Mouse (Mus musculus) spleen, adult 2 months (tissue): ENCODE results near the gene Hint2. TPM values are rescaled to one million over a fixed set of nuclear protein-coding genes. Genes with fewer than 3 reads are reported as not detected.

ENCODE experiments used
- DNase-seq, 2 experiments: peaks; one replicate each; pipeline versions ENCODE4 v3.0.0 to v3.0.0-alpha.2; 2012 to 2021; ENCODE audit warnings: low spot score in 2 of 2, low read depth in 1 of 2
- H3K27ac ChIP-seq: fragments of 200-500 bp; 2 replicates; pipeline ENCODE4 v1.5.1; 2012; ENCODE audit warnings: low read length, inconsistent platforms; ENCODE audit not compliant: insufficient read depth
- H3K27me3 ChIP-seq: fragments of 200-500 bp; 2 replicates; pipeline ENCODE4 v1.6.1; 2012; ENCODE audit warnings: mild to moderate bottlenecking, moderate library complexity, low read length, inconsistent platforms; ENCODE audit not compliant: control insufficient read depth, insufficient read depth
- H3K36me3 ChIP-seq: fragments of 200-500 bp; 2 replicates; pipeline ENCODE4 v1.6.1; 2012; ENCODE audit warnings: mild to moderate bottlenecking, low read length, inconsistent platforms; ENCODE audit not compliant: control insufficient read depth, insufficient read depth
- H3K4me1 ChIP-seq: fragments of 200-500 bp; 2 replicates; pipeline ENCODE4 v1.6.1; 2011; ENCODE audit warnings: inconsistent platforms; ENCODE audit not compliant: control insufficient read depth, insufficient read depth, insufficient read length
- H3K4me3 ChIP-seq: fragments of 200-500 bp; 2 replicates; pipeline ENCODE4 v1.5.1; 2011; ENCODE audit warnings: mild to moderate bottlenecking, inconsistent platforms; ENCODE audit not compliant: insufficient read depth, insufficient read length; ENCODE audit errors: extremely low read depth
- CTCF ChIP-seq: fragments of 200-500 bp; IDR thresholded peaks from 2 replicates; pipeline ENCODE4 v1.5.1; 2011; ENCODE audit warnings: mild to moderate bottlenecking, inconsistent platforms; ENCODE audit not compliant: insufficient read depth, insufficient read length, insufficient replicate concordance; ENCODE audit errors: extremely low read depth
- POLR2A ChIP-seq: fragments of 200-500 bp; IDR thresholded peaks from 2 replicates; pipeline ENCODE4 v1.6.1; 2011; ENCODE audit warnings: low read depth, low read length, inconsistent platforms
- WGBS: fragments of 180-500 bp; shearing (Covaris S2); methylation state at CpG from one replicate; pipeline ENCODE4 v1.1.7; 2018; 5-methylcytosine and 5-hydroxymethylcytosine counted together
- polyA plus RNA-seq: library from polyadenylated mRNA; depleted of rRNA; stranded (reverse); fragments of >200 nt; gene quantifications from 2 replicates; pipeline ENCODE4 v1.2.3, GENCODE M21; 2012; rRNA removed

Gene Hint2
- polyA plus RNA-seq, 1 experiment = 23.2 TPM

DNA sequence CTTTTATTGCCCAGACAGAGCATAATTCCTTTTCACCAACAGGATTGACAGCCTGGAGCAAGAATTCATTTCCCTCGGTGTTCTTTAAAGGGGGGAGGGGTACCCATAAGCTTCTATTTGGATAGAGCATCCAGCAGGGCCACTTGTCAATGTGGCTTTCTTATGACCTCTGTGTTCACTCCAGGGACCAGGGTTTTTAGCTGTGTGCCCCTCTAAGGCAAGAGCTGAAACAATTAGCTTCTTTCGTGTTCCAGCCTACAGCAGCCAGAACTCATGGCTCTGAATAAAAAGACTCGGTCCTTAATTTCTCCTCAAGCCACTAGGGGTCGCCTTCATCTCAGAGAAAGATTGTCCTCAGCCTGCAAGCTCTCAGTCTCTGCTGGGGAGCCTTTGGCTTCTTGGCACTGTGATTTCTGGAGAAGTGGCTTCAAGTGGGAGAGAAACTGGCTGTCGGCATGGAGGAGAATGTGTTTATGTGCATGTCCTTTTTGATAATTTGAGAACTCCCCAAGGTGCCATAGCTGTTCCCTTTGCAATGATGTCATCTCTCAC, 26.2 kb downstream of the Hint2 start:
- Histone ChIP-seq H3K27ac (no peak overlapping the region), H3K36me3 (no peaks in the 10 kb centered on the region), H3K4me3 (no peak overlapping the region), H3K4me1 (no peaks in the 10 kb centered on the region; the same call in 1 of the 2 replicates), H3K27me3 (peaks cover 7% of the 10 kb centered on the region)
- DNase-seq = peak; percentile 42 to 65
- peak; percentile 60; the same call in 1 of the 2 replicates for TF ChIP-seq CTCF
- no peak for TF ChIP-seq POLR2A
- 11% methylated on average over 5 of the region's 5 CpGs for WGBS

DNA sequence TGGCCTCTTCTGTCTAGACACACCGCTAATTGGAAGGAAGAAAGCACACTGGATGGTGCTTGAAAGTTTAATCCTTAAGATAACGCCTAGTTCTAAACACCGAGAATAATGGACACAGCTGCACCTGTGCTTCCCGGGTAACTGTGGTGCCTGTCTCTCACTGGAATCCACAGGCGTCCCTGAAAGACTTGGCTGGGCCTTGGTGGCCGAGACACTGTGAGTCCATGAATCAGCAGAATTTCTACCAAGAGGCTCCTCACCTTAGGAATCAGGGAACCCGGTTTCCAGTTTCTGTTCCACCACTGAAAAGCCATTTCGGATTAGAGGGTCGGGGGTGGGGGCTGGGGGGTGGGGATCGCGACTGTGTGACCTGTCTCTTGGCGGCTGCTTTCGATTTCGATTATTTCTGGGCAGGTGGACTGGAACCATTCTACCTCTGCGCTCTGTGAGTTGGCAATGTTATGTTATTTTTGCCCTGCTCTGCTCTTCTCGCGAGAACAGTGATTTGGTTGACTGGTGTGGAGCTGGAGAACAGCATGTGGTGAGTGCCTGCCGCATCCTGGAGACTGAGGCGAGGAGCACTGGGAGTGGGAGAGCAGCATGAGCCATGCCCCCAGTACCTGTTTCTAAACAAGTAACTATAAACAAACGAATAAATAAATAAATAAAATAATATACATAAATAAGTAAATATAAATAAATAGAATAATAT, 27.0 kb downstream of the Hint2 start:
- no peak for TF ChIP-seq CTCF
- no peak for TF ChIP-seq POLR2A
- Histone ChIP-seq H3K4me3 (no peak overlapping the region), H3K27me3 (peaks cover 7% of the 10 kb centered on the region), H3K36me3 (no peaks in the 10 kb centered on the region), H3K4me1 (no peaks in the 10 kb centered on the region; the same call in 1 of the 2 replicates), H3K27ac (no peak overlapping the region)
- DNase-seq = no peak
- 70% methylated on average over 20 of the region's 20 CpGs for WGBS

DNA sequence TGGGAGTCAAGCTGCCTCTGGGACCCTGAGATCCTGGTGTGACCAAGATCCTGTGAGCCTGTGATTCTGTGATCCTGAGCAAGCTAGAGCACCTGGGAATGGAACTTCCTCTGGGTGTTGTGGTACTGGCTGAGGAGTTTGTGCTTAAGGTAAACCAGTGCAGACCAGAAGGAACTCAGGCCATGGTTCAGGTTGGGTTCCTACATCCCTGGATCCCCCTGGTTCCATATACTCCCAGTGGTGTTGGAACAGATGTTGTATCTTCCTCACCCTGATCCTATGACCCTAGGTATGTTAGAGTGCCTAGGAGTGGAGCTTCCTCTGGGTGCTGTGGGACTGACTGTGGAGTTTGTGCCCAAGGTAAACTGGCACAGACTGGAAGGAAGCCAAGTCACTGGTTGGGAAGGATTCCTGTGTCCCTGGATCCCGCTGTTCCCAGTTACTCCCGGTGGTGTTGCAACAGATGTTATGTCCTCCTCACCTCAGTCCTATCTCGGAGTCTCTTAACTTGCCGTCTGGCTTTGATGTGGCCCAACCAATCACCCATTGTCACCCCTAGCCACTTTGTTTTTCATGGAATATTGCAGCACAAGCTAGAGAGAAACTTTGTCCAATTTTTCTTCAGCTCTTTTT, 36.0 kb downstream of the Hint2 start:
- Histone ChIP-seq H3K27me3 (no peaks in the 10 kb centered on the region), H3K36me3 (no peaks in the 10 kb centered on the region), H3K4me1 (no peaks in the 10 kb centered on the region), H3K27ac (no peak overlapping the region), H3K4me3 (no peak overlapping the region)
- DNase-seq = no peak
- TF ChIP-seq POLR2A (no peak), CTCF (no peak)
- WGBS = 84% methylated on average over 4 of the region's 4 CpGs

DNA sequence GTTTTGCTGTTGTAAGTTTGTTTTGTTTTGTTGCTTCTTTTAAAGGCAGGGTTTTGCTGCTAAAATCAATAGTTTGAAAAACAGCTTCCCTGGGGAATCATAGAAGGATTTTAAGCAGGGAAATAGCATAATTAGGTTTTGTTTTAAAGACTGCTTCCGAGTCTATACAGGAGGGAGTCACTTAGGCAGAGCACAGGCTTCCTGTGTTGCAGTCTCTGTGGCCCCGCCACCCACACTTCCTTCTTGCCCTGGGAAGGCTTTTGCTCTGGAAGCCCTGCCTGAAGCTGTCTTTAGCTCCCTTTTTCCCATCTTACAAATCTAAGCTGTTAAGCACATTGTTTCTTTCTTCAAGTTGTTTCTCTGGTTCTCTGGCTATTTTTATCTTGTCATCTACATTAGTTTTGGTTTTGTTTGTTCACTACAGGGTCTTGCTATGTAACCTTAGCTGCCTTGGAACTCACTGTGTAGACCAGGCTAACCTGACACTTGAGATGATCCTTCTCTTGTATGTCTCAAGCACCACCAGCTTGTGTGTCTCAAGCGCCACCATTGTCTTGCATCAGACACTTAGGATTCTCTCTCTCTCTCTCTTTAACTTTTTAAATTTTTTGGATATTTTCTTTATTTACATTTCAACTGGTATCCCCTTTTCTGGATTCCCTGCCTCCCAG, 43.1 kb downstream of the Hint2 start:
- H3K27ac ChIP-seq = no peak overlapping the region
- no peaks in the 10 kb centered on the region for H3K36me3 ChIP-seq
- TF ChIP-seq POLR2A (no peak), CTCF (no peak)
- no peaks in the 10 kb centered on the region for H3K27me3 ChIP-seq
- no peak overlapping the region for H3K4me3 ChIP-seq
- no peak for DNase-seq
- 51% methylated on average over 3 of the region's 3 CpGs for WGBS
- no peaks in the 10 kb centered on the region for H3K4me1 ChIP-seq

DNA sequence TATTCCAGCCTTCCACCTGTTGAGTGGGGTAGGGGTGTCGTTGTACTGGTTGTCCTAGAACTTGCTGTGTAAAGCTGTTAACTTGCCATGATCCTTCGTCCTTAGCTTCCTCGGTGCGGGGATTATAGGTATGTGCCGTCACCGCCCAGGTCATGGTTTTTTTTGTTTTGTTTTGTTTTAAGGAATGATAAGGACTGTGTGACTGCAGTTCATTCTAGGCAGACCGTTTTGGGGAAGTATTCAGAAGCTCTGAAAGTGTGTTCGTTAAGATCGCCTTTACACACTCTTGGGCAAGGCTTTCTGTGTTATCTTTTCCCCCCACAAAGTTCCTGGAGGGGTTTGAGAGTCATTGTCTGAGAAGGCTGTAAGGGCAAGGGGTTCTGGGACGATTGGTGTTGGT, 43.7 kb downstream of the Hint2 start:
- no peaks in the 10 kb centered on the region for H3K27me3 ChIP-seq
- no peak overlapping the region for H3K27ac ChIP-seq
- WGBS = 45% methylated on average over 10 of the region's 10 CpGs
- no peak for DNase-seq
- no peak overlapping the region for H3K4me3 ChIP-seq
- no peaks in the 10 kb centered on the region for H3K36me3 ChIP-seq
- H3K4me1 ChIP-seq = no peaks in the 10 kb centered on the region
- no peak for TF ChIP-seq CTCF
- no peak for TF ChIP-seq POLR2A

DNA sequence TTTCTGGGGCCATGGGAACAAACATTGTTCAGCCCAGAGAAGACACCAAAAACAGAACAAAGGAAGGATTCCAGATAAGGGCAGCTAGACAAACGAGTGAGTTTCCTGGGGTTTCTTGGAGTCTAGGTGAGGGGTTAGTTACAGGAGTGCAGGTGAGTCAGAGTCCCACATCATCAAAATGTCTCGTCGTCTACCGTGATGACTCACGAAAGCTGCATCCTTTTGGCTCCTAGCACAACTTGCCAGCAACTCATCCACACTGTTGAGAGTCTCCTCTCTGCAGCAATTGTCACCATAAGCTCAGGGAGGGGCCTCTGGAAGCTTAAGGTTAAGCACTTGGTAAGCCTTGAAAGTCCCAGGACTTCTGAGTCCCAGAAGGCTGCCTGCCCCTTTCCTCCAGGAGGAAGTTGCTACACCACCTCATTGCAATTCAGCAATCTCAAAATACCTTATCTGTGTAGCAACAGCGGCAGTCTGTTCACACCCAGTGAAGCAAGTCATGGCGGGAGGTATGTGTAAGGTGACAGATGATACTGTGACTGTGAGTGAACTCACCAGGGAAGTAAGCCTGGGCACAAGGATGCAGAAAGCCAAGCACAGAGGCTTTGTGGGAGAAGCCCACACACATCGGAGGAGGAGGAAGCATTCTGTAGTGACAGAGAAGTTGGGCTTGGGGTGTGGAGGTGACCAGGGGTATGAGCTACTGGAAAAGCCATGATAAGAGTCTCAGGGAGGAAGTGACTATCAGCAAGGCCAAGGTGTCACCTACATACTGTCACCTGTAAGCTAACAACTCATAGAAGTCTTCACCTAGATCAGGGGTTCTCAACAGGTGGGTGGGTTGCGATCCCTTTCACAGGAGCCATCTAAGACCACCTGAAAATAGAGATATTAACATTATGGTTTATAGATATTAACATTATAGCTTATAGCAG, 51.2 kb downstream of the Hint2 start:
- H3K27ac ChIP-seq = no peak overlapping the region
- 53% methylated on average over 9 of the region's 9 CpGs for WGBS
- no peak for DNase-seq

More for the DNA sequence above, 51.2 kb downstream of the Hint2 start:
- Histone ChIP-seq H3K36me3 (no peaks in the 10 kb centered on the region), H3K27me3 (no peaks in the 10 kb centered on the region), H3K4me1 (no peaks in the 10 kb centered on the region), H3K4me3 (no peak overlapping the region)
- TF ChIP-seq CTCF (no peak), POLR2A (no peak)

Other genes with a start within 250 kb of the Hint2 start
- gene Fam166b, start 227.3 kb downstream of the Hint2 start, polyA plus RNA-seq = not detected in 2 replicates
- gene Tesk1, start 214.5 kb downstream of the Hint2 start, polyA plus RNA-seq = 49.6 and 64.5 TPM in 2 replicates
- gene Cd72, start 201.8 kb downstream of the Hint2 start, polyA plus RNA-seq = 109 and 140 TPM in 2 replicates
- gene Sit1, start 172.7 kb downstream of the Hint2 start, polyA plus RNA-seq = 15.3 and 17.1 TPM in 2 replicates
- gene Ccdc107, start 163.6 kb downstream of the Hint2 start, polyA plus RNA-seq = 85.4 and 191 TPM in 2 replicates
- 12.7 and 16.8 TPM in 2 replicates for gene Arhgef39, start 156.8 kb downstream of the Hint2 start, polyA plus RNA-seq
- gene Car9, start 149.5 kb downstream of the Hint2 start, polyA plus RNA-seq = 2.0 TPM in 2 replicates
- 11.8 and 13.8 TPM in 2 replicates for gene Tpm2, start 132.7 kb downstream of the Hint2 start, polyA plus RNA-seq
- 48.8 and 54.0 TPM in 2 replicates for gene Creb3, start 94.1 kb downstream of the Hint2 start, polyA plus RNA-seq
- gene Tln1, start 93.8 kb downstream of the Hint2 start, polyA plus RNA-seq = 163 and 208 TPM in 2 replicates
- gene Rgp1, start 77.8 kb downstream of the Hint2 start, polyA plus RNA-seq = 42.4 and 44.3 TPM in 2 replicates
- 28.8 and 34.2 TPM in 2 replicates for gene Gba2, start 77.6 kb downstream of the Hint2 start, polyA plus RNA-seq
- gene Msmp, start 72.0 kb downstream of the Hint2 start, polyA plus RNA-seq = 0.23 and 0.26 TPM in 2 replicates
- 10.2 and 13.6 TPM in 2 replicates for gene Npr2, start 24.5 kb downstream of the Hint2 start, polyA plus RNA-seq
- 0.55 and 0.57 TPM in 2 replicates for gene Spag8, start 2.9 kb downstream of the Hint2 start, polyA plus RNA-seq
- 3.8 and 4.5 TPM in 2 replicates for gene Tmem8b, start 12.5 kb upstream of the Hint2 start, polyA plus RNA-seq
- not detected in 2 replicates for gene Fam221b, start 12.7 kb upstream of the Hint2 start, polyA plus RNA-seq
- not detected in 2 replicates for gene Olfr70, start 44.3 kb upstream of the Hint2 start, polyA plus RNA-seq
- gene Olfr71, start 53.8 kb upstream of the Hint2 start, polyA plus RNA-seq = not detected in 2 replicates
- 0.69 and 0.79 TPM in 2 replicates for gene Hrct1, start 70.7 kb upstream of the Hint2 start, polyA plus RNA-seq
- gene Spaar, start 73.6 kb upstream of the Hint2 start, polyA plus RNA-seq = 0.12 and 0.15 TPM in 2 replicates
- not detected in 2 replicates for gene Olfr159, start 114.5 kb upstream of the Hint2 start, polyA plus RNA-seq
- not detected in 2 replicates for gene Olfr156, start 167.4 kb upstream of the Hint2 start, polyA plus RNA-seq
- gene Olfr157, start 183.7 kb upstream of the Hint2 start, polyA plus RNA-seq = not detected in 2 replicates
- gene Olfr155, start 195.1 kb upstream of the Hint2 start, polyA plus RNA-seq = not detected in 2 replicates
- gene Reck, start 219.1 kb upstream of the Hint2 start, polyA plus RNA-seq = 5.2 and 7.2 TPM in 2 replicates